In genomic region chr3:54756058-54756457, GRCm38 (mm10) we compare ENCODE assay signal across 9 mouse cellular contexts. TPM values are rescaled to one million over a fixed set of nuclear protein-coding genes. Genes with fewer than 3 reads are reported as not detected.
A peak's percentile ranks its signal among the peaks of the same experiment; 100 is the strongest.
DNase-seq lines count a peak whose midpoint lies in the region; ATAC-seq and TF ChIP-seq lines count a peak whose summit lies in the region.
"Had no signal": no experiment of that assay in that cellular context is flagged by ENCODE, and none has a peak within 500 bp of the region (broad histone marks: within the 10 kb centered on the region; RNA-seq: fewer than 3 reads in every experiment).

No protein-coding gene starts in this region.

- WGBS in heart, adult 2 months, result 4% methylated on average over 11 of the region's 11 CpGs
- WGBS in heart, embryonic 16.5 days, result 2% methylated on average over 11 of the region's 11 CpGs
- WGBS in lung, embryonic 16.5 days, result 0% methylated on average over 11 of the region's 11 CpGs

- peak in 1 of 2 experiments; percentile 22 for DNase-seq in heart, adult 2 months
- DNase-seq in heart, postnatal 25 days (ENCODE audit: low spot score), result no peak
- DNase-seq in embryo, embryonic 10 days (ENCODE audit: low spot score), result peak; percentile 57
- peak; percentile 37 to 60 for DNase-seq in layer of hippocampus, adult 18-20 months (ENCODE audit: low spot score in 2 of 2)
- peak; percentile 43 for DNase-seq in right cerebral cortex, postnatal 25 days
- DNase-seq in gastrocnemius, adult 18-20 months (ENCODE audit: low spot score), result no peak

- no peaks in the 10 kb centered on the region for H3K79me2 ChIP-seq in heart, adult 2 months (replicated peaks; ENCODE audit: control insufficient read depth, insufficient read depth, low read length)

- no peaks in the 10 kb centered on the region for H3K36me3 ChIP-seq in heart, adult 2 months (ENCODE audit: control insufficient read depth, insufficient read depth, low read length)
- H3K36me3 ChIP-seq in heart, embryonic 16.5 days (ENCODE audit: control insufficient read depth, insufficient read depth), result peaks cover 4% of the 10 kb centered on the region
- H3K36me3 ChIP-seq in lung, embryonic 16.5 days (ENCODE audit: control insufficient read depth, insufficient read depth, low read length), result peaks cover under 1% of the 10 kb centered on the region

- TF ChIP-seq POLR2A in heart, adult 2 months (IDR thresholded peaks at IDR 0.05; ENCODE audit: insufficient read depth, low read depth, low read length), result no peak

- H3K27ac ChIP-seq in heart, adult 2 months, result peak overlapping the region; percentile 60; the same call in 1 of the 2 replicates
- peak overlapping the region; percentile 83 for H3K27ac ChIP-seq in heart, embryonic 16.5 days (ENCODE audit: low read length)
- peak overlapping the region; percentile 88 for H3K27ac ChIP-seq in lung, embryonic 16.5 days (ENCODE audit: low read length)

- peak overlapping the region; percentile 16 for H3K9ac ChIP-seq in heart, adult 2 months (ENCODE audit: low read depth, low read length)
- peak overlapping the region; percentile 84 for H3K9ac ChIP-seq in heart, embryonic 16.5 days (ENCODE audit: low read length)
- peak overlapping the region; percentile 85 for H3K9ac ChIP-seq in lung, embryonic 16.5 days (ENCODE audit: low read length)

- H3K27me3 ChIP-seq in heart, adult 2 months (ENCODE audit: control insufficient read depth, insufficient read depth, low read length), result no peaks in the 10 kb centered on the region
- peaks cover 4% of the 10 kb centered on the region; the same call in 1 of the 2 replicates for H3K27me3 ChIP-seq in heart, embryonic 16.5 days (ENCODE audit: control insufficient read depth, insufficient read depth, low read length)
- H3K27me3 ChIP-seq in lung, embryonic 16.5 days (ENCODE audit: control insufficient read depth, insufficient read depth, low read depth, low read length), result no peaks in the 10 kb centered on the region; the same call in 1 of the 2 replicates
- H3K27me3 ChIP-seq: CH12.LX had no signal

- TF ChIP-seq CTCF in heart, adult 2 months (IDR thresholded peaks at IDR 0.05), result 0 out of 2 replicates have a peak, but pooled peaks have one; percentile 13

- H3K4me1 ChIP-seq in heart, adult 2 months (ENCODE audit: control insufficient read depth, insufficient read depth, low read length), result no peaks in the 10 kb centered on the region
- peaks cover 12% of the 10 kb centered on the region; the same call in 1 of the 2 replicates for H3K4me1 ChIP-seq in heart, embryonic 16.5 days (ENCODE audit: control insufficient read depth, insufficient read depth, low read length)
- peaks cover 29% of the 10 kb centered on the region for H3K4me1 ChIP-seq in lung, embryonic 16.5 days (replicated peaks; ENCODE audit: control insufficient read depth, insufficient read depth, low read length)

- peak overlapping the region; percentile 70 for H3K4me3 ChIP-seq in heart, adult 2 months
- peak overlapping the region; percentile 85 for H3K4me3 ChIP-seq in heart, embryonic 16.5 days (ENCODE audit: low read length)
- H3K4me3 ChIP-seq in lung, embryonic 16.5 days (ENCODE audit: low read length), result peak overlapping the region; percentile 82

- peak overlapping the region; percentile 100 for H3K4me2 ChIP-seq in heart, embryonic 16.5 days (ENCODE audit: low read depth, low read length)
- H3K4me2 ChIP-seq in lung, embryonic 16.5 days (ENCODE audit: low read depth, low read length), result peak overlapping the region; percentile 98

- ATAC-seq in heart, embryonic 16.5 days (replicated peaks; ENCODE audit: extremely low read depth, insufficient read depth, low FRiP score), result no peak
- peak; percentile 76 for ATAC-seq in lung, embryonic 16.5 days (ENCODE audit: low read depth)

- intact Hi-C loops in heart, adult 2 months (cut with DNase I), result loop anchor here (5.0 kb wide), 1 partner anchor 51 kb away; the partner anchor contains the start of gene Rfxap
- intact Hi-C loops in heart, postnatal 25 days (cut with DNase I), result no loop called here

- no peaks in the 10 kb centered on the region for H3K9me3 ChIP-seq in heart, embryonic 16.5 days (replicated peaks; ENCODE audit: control insufficient read depth, low read length)
- H3K9me3 ChIP-seq in lung, embryonic 16.5 days (ENCODE audit: control insufficient read depth, low read length), result no peaks in the 10 kb centered on the region

- no peak for TF ChIP-seq EP300 in heart, adult 2 months (IDR thresholded peaks at IDR 0.05; ENCODE audit: insufficient read depth, low read depth, low read length)

RNA-seq across cellular contexts. Expression of gene Smad9, which starts 0.7 kb away (rescaled TPM):
- 1 to 10 TPM; 1.6 to 3.5 TPM for total RNA-seq in heart, adult 2 months (2021)
- polyA plus RNA-seq in heart, adult 2 months (2012; rRNA removed), result 1.0 and 1.5 TPM in 2 replicates
- total RNA-seq in heart, postnatal 25 days (2021), result 1 to 10 TPM; 1.9 to 2.0 TPM
- polyA plus RNA-seq in heart, embryonic 16.5 days (2015; fragmentation: Nextera tagmentation; extraction: Ambion mirVana), result 0.62 and 0.75 TPM in 2 replicates
- 1 to 10 TPM; 7.4 to 8.8 TPM for total RNA-seq in layer of hippocampus, adult 18-20 months (2021)
- polyA plus RNA-seq in lung, embryonic 16.5 days (2015; fragmentation: Nextera tagmentation; extraction: Ambion mirVana), result 1.8 and 2.4 TPM in 2 replicates
- under 1 TPM; 0.18 to 0.28 TPM for total RNA-seq in gastrocnemius, adult 18-20 months (2021)

RNA-seq across cellular contexts. Expression of gene Alg5, which starts 20.7 kb away (rescaled TPM):
- 10 to 100 TPM in 1 of 2 experiments, 1 to 10 TPM in 1; 8.9 to 10.5 TPM for total RNA-seq in heart, adult 2 months (2021)
- 6.9 and 10.4 TPM in 2 replicates for polyA plus RNA-seq in heart, adult 2 months (2012; rRNA removed)
- 10 to 100 TPM; 10.0 to 10.5 TPM for total RNA-seq in heart, postnatal 25 days (2021)
- polyA plus RNA-seq in heart, embryonic 16.5 days (2015; fragmentation: Nextera tagmentation; extraction: Ambion mirVana), result 33.6 and 38.8 TPM in 2 replicates
- total RNA-seq in layer of hippocampus, adult 18-20 months (2021), result 10 to 100 TPM; 19.9 to 23.1 TPM
- 50.5 and 51.9 TPM in 2 replicates for polyA plus RNA-seq in lung, embryonic 16.5 days (2015; fragmentation: Nextera tagmentation; extraction: Ambion mirVana)
- 1 to 10 TPM; 6.5 to 7.6 TPM for total RNA-seq in gastrocnemius, adult 18-20 months (2021)

RNA-seq across cellular contexts. Expression of gene Exosc8, which starts 20.9 kb away (rescaled TPM):
- 10 to 100 TPM; 19.0 to 19.7 TPM for total RNA-seq in heart, adult 2 months (2021)
- 10.7 and 19.9 TPM in 2 replicates for polyA plus RNA-seq in heart, adult 2 months (2012; rRNA removed)
- 10 to 100 TPM; 18.1 to 18.8 TPM for total RNA-seq in heart, postnatal 25 days (2021)
- polyA plus RNA-seq in heart, embryonic 16.5 days (2015; fragmentation: Nextera tagmentation; extraction: Ambion mirVana), result 72.4 and 75.0 TPM in 2 replicates
- total RNA-seq in layer of hippocampus, adult 18-20 months (2021), result 10 to 100 TPM; 26.9 to 32.9 TPM
- 119 and 123 TPM in 2 replicates for polyA plus RNA-seq in lung, embryonic 16.5 days (2015; fragmentation: Nextera tagmentation; extraction: Ambion mirVana)
- total RNA-seq in gastrocnemius, adult 18-20 months (2021), result 10 to 100 TPM; 10.2 to 10.9 TPM

RNA-seq across cellular contexts. Expression of gene Gm21958, which starts 41.9 kb away (rescaled TPM):
- total RNA-seq in heart, adult 2 months (2021), result not detected
- not detected in 2 replicates for polyA plus RNA-seq in heart, adult 2 months (2012; rRNA removed)
- not detected for total RNA-seq in heart, postnatal 25 days (2021)
- not detected in 2 replicates for polyA plus RNA-seq in heart, embryonic 16.5 days (2015; fragmentation: Nextera tagmentation; extraction: Ambion mirVana)
- total RNA-seq in layer of hippocampus, adult 18-20 months (2021), result not detected
- polyA plus RNA-seq in lung, embryonic 16.5 days (2015; fragmentation: Nextera tagmentation; extraction: Ambion mirVana), result 0.67 TPM in 1 of 2 replicates, not detected in the other
- total RNA-seq in gastrocnemius, adult 18-20 months (2021), result not detected
- total RNA-seq: CH12.LX had no signal

RNA-seq across cellular contexts. Expression of gene Rfxap, which starts 51.5 kb away (rescaled TPM):
- 10 to 100 TPM; 20.5 to 22.3 TPM for total RNA-seq in heart, adult 2 months (2021)
- polyA plus RNA-seq in heart, adult 2 months (2012; rRNA removed), result 8.9 and 11.0 TPM in 2 replicates
- 10 to 100 TPM; 20.4 to 23.8 TPM for total RNA-seq in heart, postnatal 25 days (2021)
- polyA plus RNA-seq in heart, embryonic 16.5 days (2015; fragmentation: Nextera tagmentation; extraction: Ambion mirVana), result 28.3 and 32.3 TPM in 2 replicates
- total RNA-seq in layer of hippocampus, adult 18-20 months (2021), result 10 to 100 TPM; 52.4 to 58.8 TPM
- 25.4 and 26.2 TPM in 2 replicates for polyA plus RNA-seq in lung, embryonic 16.5 days (2015; fragmentation: Nextera tagmentation; extraction: Ambion mirVana)
- 10 to 100 TPM; 24.1 to 26.6 TPM for total RNA-seq in gastrocnemius, adult 18-20 months (2021)

Comparison
In these comparisons a context has a peak if more than half of its experiments do, and no peak if none do; other contexts are left out.
1. DNase-seq: peak in embryo, embryonic 10 days (single experiment), layer of hippocampus, adult 18-20 months (2 of 2) and right cerebral cortex, postnatal 25 days (single experiment); none in heart, postnatal 25 days (single experiment) and gastrocnemius, adult 18-20 months (single experiment).
2. H3K9ac ChIP-seq: peak in every context shown above with its lines; median percentile 85 in lung, embryonic 16.5 days; 84 in heart, embryonic 16.5 days; 16 in heart, adult 2 months.
3. Peak in every context shown above with its lines, with median percentiles within 50 percentile points of each other: H3K27ac ChIP-seq and H3K4me3 ChIP-seq.